Mouse (Mus musculus): ENCODE results near the gene Esrrg. TPM values are rescaled to one million over a fixed set of nuclear protein-coding genes. Genes with fewer than 3 reads are reported as not detected.

The Esrrg gene
- polyA plus RNA-seq, 1 experiment from 2014 or later = 1.2 TPM

DNA sequence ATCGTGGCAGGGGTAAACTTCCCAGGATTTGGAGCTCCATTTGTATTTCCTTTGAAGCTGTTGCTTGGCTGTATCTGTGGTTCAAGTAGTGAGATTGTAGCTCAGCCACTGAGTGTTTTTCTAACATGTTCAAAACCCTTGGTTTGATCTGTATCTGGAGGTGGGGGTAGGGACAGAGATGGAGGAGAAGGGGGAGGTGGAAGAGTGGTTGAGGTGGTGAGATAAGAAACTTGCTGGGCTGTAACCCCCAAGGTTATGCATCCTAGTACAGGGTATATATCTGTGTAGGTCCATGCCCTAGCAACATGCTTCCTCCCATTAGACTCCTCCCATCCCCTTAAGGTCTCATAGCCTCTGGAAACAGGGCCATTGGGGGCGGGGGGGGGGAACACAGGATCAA, 92.4 kb downstream of the Esrrg start:
- H3K27me3 ChIP-seq (ENCODE audit: control insufficient read depth, insufficient read depth, low read length) = no peaks in the 10 kb centered on the region
- no peaks in the 10 kb centered on the region for H3K36me3 ChIP-seq (ENCODE audit: control insufficient read depth, insufficient read depth, low read length)
- H3K4me1 ChIP-seq (ENCODE audit: control insufficient read depth, insufficient read depth, low read length) = 0 out of 2 replicates have a peak, but pooled peaks cover 2% of the 10 kb centered on the region
- no peak overlapping the region for H3K27ac ChIP-seq (replicated peaks; ENCODE audit: low read depth, low read length)
- H3K9ac ChIP-seq (ENCODE audit: low read length) = no peak overlapping the region
- H3K4me2 ChIP-seq (ENCODE audit: low read depth, severe bottlenecking) = no peak overlapping the region
- no peak for DNase-seq (ENCODE audit: low spot score)
- no peak for ATAC-seq (ENCODE audit: insufficient number of reproducible peaks, low FRiP score, low TSS enrichment, low read depth)
- WGBS = 79% methylated on average over 2 of the region's 2 CpGs
- H3K9me3 ChIP-seq (ENCODE audit: control insufficient read depth, low read length) = no peaks in the 10 kb centered on the region
- no peak overlapping the region for H3K4me3 ChIP-seq (ENCODE audit: low read depth, low read length)

DNA sequence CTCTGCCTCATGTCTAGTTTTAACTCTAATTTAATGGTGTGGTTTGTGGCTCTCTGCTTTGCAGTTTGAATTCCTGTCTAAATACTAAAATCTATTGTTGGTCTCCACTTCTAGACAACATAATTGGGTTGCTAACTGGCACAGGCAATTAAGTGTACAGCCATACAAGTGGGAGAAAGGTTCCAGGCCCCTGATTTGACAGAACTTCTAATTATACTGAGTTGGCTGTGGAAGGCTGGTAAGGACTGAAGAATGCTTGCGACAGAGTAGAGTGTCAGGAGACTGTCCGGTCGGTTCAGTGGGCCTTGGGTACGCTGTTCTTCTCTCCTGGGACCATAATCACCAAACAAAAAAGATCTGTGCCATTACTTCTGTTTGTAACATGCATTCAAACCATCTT, 96.3 kb downstream of the Esrrg start:
- Histone ChIP-seq H3K9ac (ENCODE audit: low read length) (no peak overlapping the region), H3K27ac (replicated peaks; ENCODE audit: low read depth, low read length) (no peak overlapping the region), H3K27me3 (ENCODE audit: control insufficient read depth, insufficient read depth, low read length) (no peaks in the 10 kb centered on the region), H3K4me2 (ENCODE audit: low read depth, severe bottlenecking) (no peak overlapping the region), H3K4me1 (ENCODE audit: control insufficient read depth, insufficient read depth, low read length) (0 out of 2 replicates have a peak, but pooled peaks cover 2% of the 10 kb centered on the region), H3K4me3 (ENCODE audit: low read depth, low read length) (no peak overlapping the region), H3K36me3 (ENCODE audit: control insufficient read depth, insufficient read depth, low read length) (no peaks in the 10 kb centered on the region), H3K9me3 (ENCODE audit: control insufficient read depth, low read length) (no peaks in the 10 kb centered on the region)
- no peak for DNase-seq (ENCODE audit: low spot score)
- WGBS = 84% methylated on average over 4 of the region's 4 CpGs
- no peak for ATAC-seq (ENCODE audit: insufficient number of reproducible peaks, low FRiP score, low TSS enrichment, low read depth)

DNA sequence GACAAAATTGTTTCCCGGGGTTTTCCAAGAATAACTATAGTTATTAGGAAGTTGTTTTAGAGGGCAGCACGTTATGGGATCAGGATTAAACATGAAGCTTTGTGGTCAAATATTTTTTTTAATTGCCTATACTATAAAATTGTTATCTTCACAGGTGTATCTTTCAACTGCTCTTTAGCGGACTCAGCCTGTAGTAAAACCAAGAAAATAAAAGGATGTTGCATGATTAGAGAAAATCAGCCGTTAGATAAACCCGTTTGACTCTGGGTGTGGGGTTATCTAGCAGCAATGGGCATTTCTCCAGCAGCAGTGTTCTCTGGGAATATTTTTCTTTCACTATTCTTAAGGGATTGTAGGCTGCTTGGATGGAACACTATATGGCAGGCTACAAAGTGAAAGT, 96.8 kb downstream of the Esrrg start:
- H3K4me2 ChIP-seq (ENCODE audit: low read depth, severe bottlenecking) = no peak overlapping the region
- no peaks in the 10 kb centered on the region for H3K9me3 ChIP-seq (ENCODE audit: control insufficient read depth, low read length)
- ATAC-seq (ENCODE audit: insufficient number of reproducible peaks, low FRiP score, low TSS enrichment, low read depth) = no peak
- DNase-seq (ENCODE audit: low spot score) = no peak
- no peak overlapping the region for H3K4me3 ChIP-seq (ENCODE audit: low read depth, low read length)
- no peaks in the 10 kb centered on the region for H3K36me3 ChIP-seq (ENCODE audit: control insufficient read depth, insufficient read depth, low read length)
- H3K27ac ChIP-seq (replicated peaks; ENCODE audit: low read depth, low read length) = no peak overlapping the region
- H3K4me1 ChIP-seq (ENCODE audit: control insufficient read depth, insufficient read depth, low read length) = 0 out of 2 replicates have a peak, but pooled peaks cover 2% of the 10 kb centered on the region
- WGBS = 88% methylated on average over 5 of the region's 5 CpGs
- no peak overlapping the region for H3K9ac ChIP-seq (ENCODE audit: low read length)
- H3K27me3 ChIP-seq (ENCODE audit: control insufficient read depth, insufficient read depth, low read length) = no peaks in the 10 kb centered on the region

GRCm38 (mm10) chr1:187706046-187706445, 97.5 kb downstream of the Esrrg start:
- Histone ChIP-seq H3K27ac (replicated peaks; ENCODE audit: low read depth, low read length) (no peak overlapping the region), H3K36me3 (ENCODE audit: control insufficient read depth, insufficient read depth, low read length) (no peaks in the 10 kb centered on the region), H3K4me3 (ENCODE audit: low read depth, low read length) (no peak overlapping the region), H3K9ac (ENCODE audit: low read length) (no peak overlapping the region), H3K4me1 (ENCODE audit: control insufficient read depth, insufficient read depth, low read length) (0 out of 2 replicates have a peak, but pooled peaks cover 2% of the 10 kb centered on the region), H3K27me3 (ENCODE audit: control insufficient read depth, insufficient read depth, low read length) (no peaks in the 10 kb centered on the region), H3K9me3 (ENCODE audit: control insufficient read depth, low read length) (no peaks in the 10 kb centered on the region), H3K4me2 (ENCODE audit: low read depth, severe bottlenecking) (no peak overlapping the region)
- ATAC-seq (ENCODE audit: insufficient number of reproducible peaks, low FRiP score, low TSS enrichment, low read depth) (no peak), DNase-seq (ENCODE audit: low spot score) (no peak)
- 55% methylated on average over 6 of the region's 6 CpGs for WGBS

GRCm38 (mm10) chr1:187707176-187707575, 98.6 kb downstream of the Esrrg start:
- no peak for DNase-seq (ENCODE audit: low spot score)
- no peak overlapping the region for H3K27ac ChIP-seq (replicated peaks; ENCODE audit: low read depth, low read length)
- H3K4me3 ChIP-seq (ENCODE audit: low read depth, low read length) = no peak overlapping the region
- H3K4me2 ChIP-seq (ENCODE audit: low read depth, severe bottlenecking) = no peak overlapping the region
- H3K36me3 ChIP-seq (ENCODE audit: control insufficient read depth, insufficient read depth, low read length) = no peaks in the 10 kb centered on the region
- 0 out of 2 replicates have a peak, but pooled peaks cover 2% of the 10 kb centered on the region for H3K4me1 ChIP-seq (ENCODE audit: control insufficient read depth, insufficient read depth, low read length)
- H3K27me3 ChIP-seq (ENCODE audit: control insufficient read depth, insufficient read depth, low read length) = no peaks in the 10 kb centered on the region
- H3K9me3 ChIP-seq (ENCODE audit: control insufficient read depth, low read length) = no peaks in the 10 kb centered on the region
- ATAC-seq (ENCODE audit: insufficient number of reproducible peaks, low FRiP score, low TSS enrichment, low read depth) = no peak
- H3K9ac ChIP-seq (ENCODE audit: low read length) = no peak overlapping the region

DNA sequence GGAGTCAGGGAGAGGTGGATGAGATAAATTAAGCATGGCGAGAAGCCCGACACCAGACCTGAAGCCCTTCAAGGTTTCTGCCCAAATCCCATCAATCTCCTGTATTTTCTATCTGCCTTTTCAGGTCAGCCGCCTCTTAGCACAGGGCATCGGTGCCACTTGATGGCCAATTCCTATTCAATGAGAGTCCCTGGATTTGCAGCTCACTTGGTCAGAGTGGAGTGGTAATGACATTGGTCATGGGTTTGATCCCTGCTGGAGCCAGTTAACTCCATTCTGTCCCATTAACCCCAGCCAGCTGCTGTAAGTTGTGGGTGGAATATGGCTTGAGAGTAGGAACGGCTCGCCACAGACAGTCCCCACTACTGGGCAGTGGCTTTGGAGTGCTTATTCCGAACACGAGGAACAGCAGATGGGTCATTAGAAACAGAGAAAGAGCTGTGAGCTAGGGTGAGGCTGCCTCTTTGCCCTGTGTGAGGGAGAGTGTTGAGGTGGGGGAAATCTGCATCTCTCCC, 101.9 kb downstream of the Esrrg start:
- no peak for ATAC-seq (ENCODE audit: insufficient number of reproducible peaks, low FRiP score, low TSS enrichment, low read depth)
- Histone ChIP-seq H3K9me3 (ENCODE audit: control insufficient read depth, low read length) (no peaks in the 10 kb centered on the region), H3K9ac (ENCODE audit: low read length) (no peak overlapping the region), H3K4me3 (ENCODE audit: low read depth, low read length) (no peak overlapping the region), H3K27ac (replicated peaks; ENCODE audit: low read depth, low read length) (no peak overlapping the region), H3K4me1 (ENCODE audit: control insufficient read depth, insufficient read depth, low read length) (0 out of 2 replicates have a peak, but pooled peaks cover 2% of the 10 kb centered on the region), H3K27me3 (ENCODE audit: control insufficient read depth, insufficient read depth, low read length) (no peaks in the 10 kb centered on the region), H3K36me3 (ENCODE audit: control insufficient read depth, insufficient read depth, low read length) (no peaks in the 10 kb centered on the region), H3K4me2 (ENCODE audit: low read depth, severe bottlenecking) (no peak overlapping the region)
- 84% methylated on average over 8 of the region's 8 CpGs for WGBS
- no peak for DNase-seq (ENCODE audit: low spot score)

GRCm38 (mm10) chr1:187721035-187721434, 112.4 kb downstream of the Esrrg start:
- no peak overlapping the region for H3K4me2 ChIP-seq (ENCODE audit: low read depth, severe bottlenecking)
- ATAC-seq (ENCODE audit: insufficient number of reproducible peaks, low FRiP score, low TSS enrichment, low read depth) (no peak), DNase-seq (ENCODE audit: low spot score) (no peak)
- no peaks in the 10 kb centered on the region for H3K36me3 ChIP-seq (ENCODE audit: control insufficient read depth, insufficient read depth, low read length)
- H3K4me3 ChIP-seq (ENCODE audit: low read depth, low read length) = no peak overlapping the region
- H3K27ac ChIP-seq (replicated peaks; ENCODE audit: low read depth, low read length) = no peak overlapping the region
- no peaks in the 10 kb centered on the region for H3K4me1 ChIP-seq (ENCODE audit: control insufficient read depth, insufficient read depth, low read length)
- no peaks in the 10 kb centered on the region for H3K27me3 ChIP-seq (ENCODE audit: control insufficient read depth, insufficient read depth, low read length)
- no peak overlapping the region for H3K9ac ChIP-seq (ENCODE audit: low read length)
- 87% methylated on average over 3 of the region's 3 CpGs for WGBS
- no peaks in the 10 kb centered on the region for H3K9me3 ChIP-seq (ENCODE audit: control insufficient read depth, low read length)

- no peak for DNase-seq (ENCODE audit: low spot score)
- Histone ChIP-seq H3K27me3 (ENCODE audit: control insufficient read depth, insufficient read depth, low read length) (no peaks in the 10 kb centered on the region), H3K9ac (ENCODE audit: low read length) (no peak overlapping the region), H3K4me1 (ENCODE audit: control insufficient read depth, insufficient read depth, low read length) (no peaks in the 10 kb centered on the region), H3K4me2 (ENCODE audit: low read depth, severe bottlenecking) (no peak overlapping the region), H3K27ac (replicated peaks; ENCODE audit: low read depth, low read length) (no peak overlapping the region), H3K36me3 (ENCODE audit: control insufficient read depth, insufficient read depth, low read length) (no peaks in the 10 kb centered on the region), H3K4me3 (ENCODE audit: low read depth, low read length) (no peak overlapping the region), H3K9me3 (ENCODE audit: control insufficient read depth, low read length) (no peaks in the 10 kb centered on the region)
- WGBS = 70% methylated on average over 9 of the region's 9 CpGs
- no peak for ATAC-seq (ENCODE audit: insufficient number of reproducible peaks, low FRiP score, low TSS enrichment, low read depth)
These were observed 113.4 kb downstream of the Esrrg start for GRCm38 (mm10) chr1:187722016-187722415.

DNA sequence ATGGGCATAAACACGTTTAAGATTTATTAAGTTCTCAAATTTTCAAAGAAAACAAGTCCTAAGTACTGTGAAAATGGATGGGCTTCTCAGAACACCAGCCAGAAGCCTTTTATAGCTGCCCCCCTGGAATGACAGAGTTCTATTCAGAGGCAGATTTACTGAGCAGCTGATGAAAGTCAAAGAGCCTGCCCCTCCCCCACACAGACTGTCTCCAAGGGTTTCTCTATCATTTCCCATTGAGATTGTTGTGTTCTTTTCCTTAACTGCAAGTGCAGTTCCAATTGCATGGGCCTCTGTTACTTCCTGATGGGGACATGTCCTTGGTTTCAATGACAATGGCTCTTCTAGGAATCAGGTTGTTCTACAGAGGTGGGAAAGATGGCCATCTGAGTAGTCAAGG, 116.1 kb downstream of the Esrrg start:
- H3K27ac ChIP-seq (replicated peaks; ENCODE audit: low read depth, low read length) = no peak overlapping the region
- no peak for ATAC-seq (ENCODE audit: insufficient number of reproducible peaks, low FRiP score, low TSS enrichment, low read depth)

More for the DNA sequence above, 116.1 kb downstream of the Esrrg start:
- H3K4me3 ChIP-seq (ENCODE audit: low read depth, low read length) = no peak overlapping the region
- no peaks in the 10 kb centered on the region for H3K4me1 ChIP-seq (ENCODE audit: control insufficient read depth, insufficient read depth, low read length)
- DNase-seq (ENCODE audit: low spot score) = no peak
- H3K27me3 ChIP-seq (ENCODE audit: control insufficient read depth, insufficient read depth, low read length) = no peaks in the 10 kb centered on the region
- H3K9me3 ChIP-seq (ENCODE audit: control insufficient read depth, low read length) = no peaks in the 10 kb centered on the region
- no peak overlapping the region for H3K4me2 ChIP-seq (ENCODE audit: low read depth, severe bottlenecking)
- H3K9ac ChIP-seq (ENCODE audit: low read length) = no peak overlapping the region
- WGBS = 34% methylated on average over 1 of the region's 1 CpGs
- no peaks in the 10 kb centered on the region for H3K36me3 ChIP-seq (ENCODE audit: control insufficient read depth, insufficient read depth, low read length)
